Mouse (Mus musculus): ENCODE data around the gene Mael. TPM values are rescaled to one million over a fixed set of nuclear protein-coding genes. Genes with fewer than 3 reads are reported as not detected.
A peak's percentile ranks its signal among the peaks of the same experiment; 100 is the strongest.

Mael gene
- polyA plus RNA-seq, 1 experiment from 2014 or later: 0.11 TPM

DNA sequence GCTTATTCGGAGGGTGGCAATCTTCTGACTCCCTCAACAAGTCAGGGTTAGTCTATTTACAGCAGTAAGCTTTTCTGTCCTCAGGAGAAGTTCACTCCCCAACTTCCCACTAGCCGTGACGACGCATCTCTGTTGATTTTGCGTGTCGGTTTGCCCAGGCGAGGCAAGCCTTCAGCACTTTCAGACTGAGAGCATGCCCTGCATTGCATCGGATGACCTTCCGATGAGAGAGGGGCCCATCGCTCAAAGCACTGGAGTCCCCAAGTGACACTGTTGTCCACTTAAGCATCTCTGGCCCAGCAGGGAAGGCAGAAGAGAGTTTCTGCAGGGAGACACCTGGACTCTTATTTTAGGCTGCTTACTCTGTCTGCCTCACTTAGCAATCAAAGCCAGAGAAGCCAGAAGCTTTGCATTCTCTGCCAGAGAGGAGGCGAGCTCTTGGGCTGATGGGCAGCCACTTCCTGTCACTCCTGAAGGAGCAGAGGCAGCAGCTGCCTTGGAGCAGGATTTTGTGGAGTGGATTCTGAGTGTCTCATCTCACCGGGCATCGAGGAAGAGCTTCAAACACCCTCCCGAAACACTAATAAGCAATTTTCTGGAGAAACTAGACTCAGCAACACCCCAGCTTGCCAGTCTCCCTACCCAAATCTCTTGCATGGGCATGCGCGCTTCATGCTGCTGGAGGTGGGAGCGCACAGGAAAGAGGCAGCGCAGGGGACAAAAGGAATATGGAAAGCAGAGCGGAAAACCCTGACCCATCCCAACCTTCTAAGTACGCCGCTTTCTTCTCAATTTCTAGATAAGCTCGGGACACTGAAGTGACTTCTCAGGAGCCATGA, 53.9 kb downstream of the Mael start:
- DNase-seq (ENCODE audit: low spot score): peak; percentile 71
- H3K4me1 ChIP-seq: peaks cover 14% of the 10 kb centered on the region
- H3K27ac ChIP-seq: peak overlapping the region; percentile 44; the same call in 1 of the 2 replicates
- H3K27me3 ChIP-seq (ENCODE audit: insufficient read depth, poor library complexity, severe bottlenecking): no peaks in the 10 kb centered on the region
- H3K36me3 ChIP-seq: no peaks in the 10 kb centered on the region
- H3K4me3 ChIP-seq: no peak overlapping the region
- no peaks in the 10 kb centered on the region for H3K9me3 ChIP-seq
- 63% methylated on average over 22 of the region's 22 CpGs for WGBS

DNA sequence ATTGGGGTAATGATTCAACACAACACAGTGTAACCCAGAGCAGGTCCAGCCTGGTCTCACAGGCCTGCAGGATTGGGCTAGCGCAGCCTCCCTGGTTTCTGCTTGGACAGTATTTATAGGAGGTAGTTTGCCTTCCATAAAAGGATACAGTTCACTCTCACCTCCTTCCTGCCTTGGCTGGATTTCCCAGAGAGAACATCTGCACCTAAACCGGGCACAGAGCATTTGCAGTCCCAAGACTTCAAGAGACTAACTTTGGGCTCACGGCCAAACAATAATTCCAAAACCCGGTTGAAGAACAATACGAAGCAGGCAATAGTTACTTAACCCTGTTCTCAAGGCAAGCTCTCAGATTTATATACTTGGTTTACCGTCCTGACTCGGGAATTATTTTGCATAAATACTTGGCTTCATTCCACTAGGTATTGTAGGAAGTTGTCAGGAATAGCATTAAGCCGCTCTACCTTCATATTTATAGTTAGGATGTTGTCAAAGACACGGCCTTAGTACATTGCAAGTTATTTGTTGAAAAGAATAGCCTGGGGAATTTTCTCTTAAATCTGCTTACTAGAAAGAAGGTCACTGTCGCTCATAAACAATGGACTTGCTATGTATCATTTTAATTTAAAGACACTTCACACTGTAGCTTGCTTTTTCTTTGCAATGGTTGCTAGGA, 55.5 kb downstream of the Mael start:
- WGBS: 82% methylated on average over 10 of the region's 10 CpGs
- peak; percentile 67 for DNase-seq (ENCODE audit: low spot score)
- Histone ChIP-seq H3K4me3 (no peak overlapping the region), H3K36me3 (no peaks in the 10 kb centered on the region), H3K4me1 (peaks cover 14% of the 10 kb centered on the region), H3K27me3 (ENCODE audit: insufficient read depth, poor library complexity, severe bottlenecking) (no peaks in the 10 kb centered on the region), H3K9me3 (no peaks in the 10 kb centered on the region), H3K27ac (no peak overlapping the region)

DNA sequence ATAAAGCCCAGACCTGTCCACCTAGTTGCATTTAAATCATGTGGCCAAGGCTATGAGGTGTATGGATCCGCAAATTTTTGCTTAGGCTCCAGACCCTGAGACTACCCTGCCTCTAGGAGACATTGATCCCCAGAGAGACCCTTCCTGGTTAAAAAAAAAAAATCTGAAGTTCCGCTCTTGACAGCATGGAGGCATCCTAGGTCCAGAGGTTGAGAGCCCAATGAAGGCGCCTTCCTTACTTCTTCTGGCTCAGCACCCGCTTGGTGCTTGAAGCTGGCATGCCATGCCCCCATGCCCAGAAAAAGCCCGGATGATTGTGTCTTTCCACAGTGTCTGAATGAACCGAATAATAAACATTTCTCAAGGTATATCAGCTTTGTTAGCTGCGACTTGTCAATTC, 57.0 kb downstream of the Mael start:
- no peaks in the 10 kb centered on the region for H3K27me3 ChIP-seq (ENCODE audit: insufficient read depth, poor library complexity, severe bottlenecking)
- DNase-seq (ENCODE audit: low spot score): peak; percentile 3
- peaks cover 14% of the 10 kb centered on the region for H3K4me1 ChIP-seq
- WGBS: 82% methylated on average over 7 of the region's 7 CpGs
- no peaks in the 10 kb centered on the region for H3K36me3 ChIP-seq
- no peaks in the 10 kb centered on the region for H3K9me3 ChIP-seq
- no peak overlapping the region for H3K4me3 ChIP-seq
- no peak overlapping the region for H3K27ac ChIP-seq

DNA sequence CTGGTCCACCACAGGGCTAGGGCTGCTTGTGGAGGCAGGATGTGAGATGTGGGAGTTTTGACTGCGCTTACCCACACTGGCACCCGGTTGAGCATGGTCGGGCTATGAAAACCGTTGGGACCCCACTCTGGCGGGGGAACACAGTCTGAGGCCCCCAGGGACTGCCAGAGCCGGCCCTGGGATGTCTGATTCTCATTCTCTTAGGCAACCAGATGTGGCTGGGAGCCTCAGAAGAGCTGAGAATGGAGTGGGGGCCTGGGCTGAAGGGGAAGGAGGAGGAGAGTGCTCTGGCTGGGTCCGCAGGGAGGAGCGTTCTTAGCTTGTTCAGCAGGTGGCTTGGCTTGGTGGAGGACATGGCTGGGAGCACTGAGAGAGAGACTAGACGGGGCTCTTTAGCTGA, 64.9 kb downstream of the Mael start:
- no peak overlapping the region for H3K4me3 ChIP-seq
- 70% methylated on average over 9 of the region's 9 CpGs for WGBS
- H3K27me3 ChIP-seq (ENCODE audit: insufficient read depth, poor library complexity, severe bottlenecking): no peaks in the 10 kb centered on the region
- H3K4me1 ChIP-seq: no peaks in the 10 kb centered on the region
- no peaks in the 10 kb centered on the region for H3K36me3 ChIP-seq
- peak; percentile 47 for DNase-seq (ENCODE audit: low spot score)
- no peak overlapping the region for H3K27ac ChIP-seq
- no peaks in the 10 kb centered on the region for H3K9me3 ChIP-seq

DNA sequence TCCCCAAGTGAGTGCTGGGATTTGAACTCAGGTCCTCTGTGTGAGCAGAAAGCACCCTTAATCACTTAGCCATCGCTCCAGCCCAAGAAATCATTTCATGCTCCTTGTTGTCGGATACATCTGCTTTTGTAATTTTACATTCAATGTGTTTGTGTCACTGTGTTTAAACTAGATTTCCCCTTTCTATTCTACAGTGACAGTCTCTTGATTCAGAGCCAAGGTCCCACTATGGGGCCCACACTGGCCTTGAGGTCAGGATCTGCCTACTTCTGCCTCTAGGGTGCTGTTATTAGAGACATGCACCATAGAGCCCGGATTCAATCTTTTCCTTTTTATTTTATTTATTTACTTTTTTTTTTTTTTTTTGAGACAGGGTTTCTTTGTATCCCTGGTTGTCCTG, 65.6 kb downstream of the Mael start:
- Histone ChIP-seq H3K36me3 (no peaks in the 10 kb centered on the region), H3K27ac (no peak overlapping the region), H3K9me3 (no peaks in the 10 kb centered on the region), H3K27me3 (ENCODE audit: insufficient read depth, poor library complexity, severe bottlenecking) (no peaks in the 10 kb centered on the region), H3K4me1 (no peaks in the 10 kb centered on the region), H3K4me3 (no peak overlapping the region)
- 80% methylated on average over 3 of the region's 3 CpGs for WGBS
- DNase-seq (ENCODE audit: low spot score): no peak

DNA sequence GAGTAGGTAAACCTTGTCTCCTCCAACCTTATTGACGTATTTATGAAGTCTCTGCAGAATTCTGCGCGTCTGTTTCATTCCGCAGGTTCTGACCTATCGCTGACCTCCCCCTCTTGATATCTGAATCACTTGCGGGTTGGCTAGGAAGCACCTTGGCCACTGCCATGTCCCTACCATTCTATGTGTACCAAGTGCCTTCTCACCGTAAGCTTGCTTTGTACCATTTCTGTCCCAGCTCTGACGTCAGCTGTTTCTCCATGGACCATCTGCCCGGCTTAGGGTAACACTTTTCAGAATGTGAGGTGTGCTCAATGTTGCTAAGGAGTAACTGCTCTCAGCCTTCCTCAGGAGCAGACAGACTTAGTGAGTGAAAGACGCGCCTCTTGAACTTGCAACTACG, 67.7 kb downstream of the Mael start:
- no peaks in the 10 kb centered on the region for H3K9me3 ChIP-seq
- no peaks in the 10 kb centered on the region for H3K27me3 ChIP-seq (ENCODE audit: insufficient read depth, poor library complexity, severe bottlenecking)
- no peaks in the 10 kb centered on the region for H3K36me3 ChIP-seq
- 90% methylated on average over 12 of the region's 12 CpGs for WGBS
- H3K27ac ChIP-seq: no peak overlapping the region
- H3K4me1 ChIP-seq: no peaks in the 10 kb centered on the region
- no peak overlapping the region for H3K4me3 ChIP-seq
- peak; percentile 62 for DNase-seq (ENCODE audit: low spot score)

DNA sequence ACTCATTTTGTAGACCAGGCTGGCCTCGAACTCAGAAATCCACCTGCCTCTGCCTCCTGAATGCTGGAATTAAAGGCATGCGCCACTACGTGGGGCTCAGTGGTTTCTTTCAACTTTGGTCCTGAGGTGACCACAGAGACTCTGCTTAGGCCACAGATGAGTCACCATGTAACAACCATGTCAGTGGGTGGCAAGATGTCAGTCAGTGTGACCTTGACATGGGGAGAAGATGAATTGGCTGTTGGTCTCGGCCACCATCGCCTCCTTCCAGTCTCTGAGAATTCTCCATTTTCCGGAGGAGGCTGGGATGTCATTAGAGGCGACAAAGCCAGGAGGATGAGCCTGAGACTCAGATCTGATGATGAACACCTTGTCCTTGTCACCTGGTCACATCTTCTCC, 68.8 kb downstream of the Mael start:
- Histone ChIP-seq H3K36me3 (no peaks in the 10 kb centered on the region), H3K4me1 (no peaks in the 10 kb centered on the region), H3K4me3 (no peak overlapping the region), H3K27me3 (ENCODE audit: insufficient read depth, poor library complexity, severe bottlenecking) (no peaks in the 10 kb centered on the region), H3K9me3 (no peaks in the 10 kb centered on the region), H3K27ac (no peak overlapping the region)
- 96% methylated on average over 7 of the region's 7 CpGs for WGBS
- DNase-seq (ENCODE audit: low spot score): no peak

DNA sequence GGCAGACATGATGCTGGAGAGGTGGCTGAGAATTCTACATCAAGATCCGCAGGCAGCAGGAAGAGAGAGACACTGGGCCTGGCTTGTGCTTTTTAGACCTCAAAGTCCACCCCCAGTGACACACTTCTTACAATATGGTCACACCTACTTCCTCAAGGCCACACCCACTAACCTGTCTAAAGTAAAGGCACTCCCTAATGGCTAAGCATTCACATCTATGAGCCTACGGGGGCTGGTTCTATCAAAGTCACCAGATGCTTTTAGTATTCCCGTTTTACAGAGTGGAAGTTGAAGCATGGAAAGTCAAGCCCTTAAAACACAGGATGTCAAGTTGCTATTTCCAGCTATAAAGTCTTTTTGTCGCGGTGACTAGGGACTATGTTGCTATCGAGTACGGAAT, 70.5 kb downstream of the Mael start:
- no peaks in the 10 kb centered on the region for H3K36me3 ChIP-seq
- no peaks in the 10 kb centered on the region for H3K4me1 ChIP-seq
- WGBS: 86% methylated on average over 7 of the region's 7 CpGs
- H3K27ac ChIP-seq: no peak overlapping the region
- H3K4me3 ChIP-seq: no peak overlapping the region
- no peak for DNase-seq (ENCODE audit: low spot score)
- H3K9me3 ChIP-seq: no peaks in the 10 kb centered on the region
- H3K27me3 ChIP-seq (ENCODE audit: insufficient read depth, poor library complexity, severe bottlenecking): no peaks in the 10 kb centered on the region

DNA sequence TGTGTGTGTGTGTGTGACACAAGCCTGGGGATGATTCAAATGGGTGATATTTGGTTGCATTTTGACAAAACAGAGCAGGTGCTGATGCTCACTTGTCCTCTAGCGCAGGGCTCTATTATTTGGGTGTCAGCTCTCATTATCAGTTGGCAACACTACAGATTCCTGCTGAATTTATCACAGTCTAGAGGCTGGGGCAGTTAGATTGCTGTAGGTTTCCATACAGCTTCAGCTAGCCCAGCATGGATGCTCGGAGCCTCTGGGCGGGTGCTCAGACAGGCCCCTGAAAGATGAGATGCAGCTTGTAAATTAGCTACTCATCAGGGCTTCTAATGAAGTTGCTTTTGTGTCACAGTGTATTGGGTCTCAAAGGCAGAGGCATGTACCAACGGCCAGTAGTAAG, 71.1 kb downstream of the Mael start:
- no peaks in the 10 kb centered on the region for H3K4me1 ChIP-seq
- H3K4me3 ChIP-seq: no peak overlapping the region
- 87% methylated on average over 4 of the region's 4 CpGs for WGBS
- no peaks in the 10 kb centered on the region for H3K36me3 ChIP-seq
- no peak overlapping the region for H3K27ac ChIP-seq
- H3K9me3 ChIP-seq: no peaks in the 10 kb centered on the region
- DNase-seq (ENCODE audit: low spot score): no peak
- H3K27me3 ChIP-seq (ENCODE audit: insufficient read depth, poor library complexity, severe bottlenecking): no peaks in the 10 kb centered on the region

DNA sequence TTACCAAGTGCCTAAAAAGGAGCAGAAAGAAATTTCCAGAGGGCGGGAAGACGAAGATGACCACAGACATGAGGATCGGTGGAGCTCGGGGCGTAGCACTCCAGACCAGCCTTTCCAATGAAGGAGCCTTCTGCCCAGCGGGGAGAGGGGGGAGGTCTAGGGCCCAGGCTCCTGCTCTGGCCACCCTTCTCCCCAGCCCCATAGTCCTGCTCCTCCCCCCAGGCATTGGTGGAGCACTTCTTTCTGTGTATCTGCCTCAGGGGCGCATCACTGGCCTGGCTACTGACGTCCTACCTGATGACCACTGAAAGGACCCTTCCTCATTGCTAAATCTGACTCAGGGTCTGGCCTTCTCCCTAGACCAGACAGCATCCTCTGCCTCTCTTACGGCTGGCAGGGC, 73.4 kb downstream of the Mael start:
- Histone ChIP-seq H3K36me3 (no peaks in the 10 kb centered on the region), H3K4me3 (no peak overlapping the region), H3K9me3 (no peaks in the 10 kb centered on the region), H3K27ac (no peak overlapping the region), H3K4me1 (no peaks in the 10 kb centered on the region), H3K27me3 (ENCODE audit: insufficient read depth, poor library complexity, severe bottlenecking) (peaks cover 3% of the 10 kb centered on the region)
- no peak for DNase-seq (ENCODE audit: low spot score)
- WGBS: 94% methylated on average over 9 of the region's 9 CpGs

DNA sequence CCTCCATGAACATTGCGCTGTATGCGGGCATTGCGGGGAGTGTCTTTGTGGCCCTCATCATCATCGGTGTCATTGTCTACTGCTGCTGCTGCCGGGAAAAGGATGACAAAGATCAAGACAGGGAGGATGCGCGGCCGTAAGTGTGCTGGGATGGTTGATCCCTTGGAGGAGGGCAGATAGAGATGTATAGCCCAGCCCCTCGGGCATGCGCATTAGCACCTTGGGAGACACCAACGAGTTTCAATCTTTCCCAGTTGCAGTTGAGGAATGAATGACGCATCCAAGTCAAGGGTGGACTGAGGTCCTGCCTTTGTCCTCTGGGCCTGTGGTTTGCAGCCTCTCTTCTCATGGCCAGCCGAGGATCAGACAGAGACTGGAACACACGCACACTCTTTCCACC, 74.0 kb downstream of the Mael start:
- no peak overlapping the region for H3K27ac ChIP-seq
- no peak for DNase-seq (ENCODE audit: low spot score)
- WGBS: 88% methylated on average over 14 of the region's 14 CpGs
- no peak overlapping the region for H3K4me3 ChIP-seq
- no peaks in the 10 kb centered on the region for H3K4me1 ChIP-seq
- H3K9me3 ChIP-seq: no peaks in the 10 kb centered on the region
- H3K27me3 ChIP-seq (ENCODE audit: insufficient read depth, poor library complexity, severe bottlenecking): peaks cover 9% of the 10 kb centered on the region
- no peaks in the 10 kb centered on the region for H3K36me3 ChIP-seq

DNA sequence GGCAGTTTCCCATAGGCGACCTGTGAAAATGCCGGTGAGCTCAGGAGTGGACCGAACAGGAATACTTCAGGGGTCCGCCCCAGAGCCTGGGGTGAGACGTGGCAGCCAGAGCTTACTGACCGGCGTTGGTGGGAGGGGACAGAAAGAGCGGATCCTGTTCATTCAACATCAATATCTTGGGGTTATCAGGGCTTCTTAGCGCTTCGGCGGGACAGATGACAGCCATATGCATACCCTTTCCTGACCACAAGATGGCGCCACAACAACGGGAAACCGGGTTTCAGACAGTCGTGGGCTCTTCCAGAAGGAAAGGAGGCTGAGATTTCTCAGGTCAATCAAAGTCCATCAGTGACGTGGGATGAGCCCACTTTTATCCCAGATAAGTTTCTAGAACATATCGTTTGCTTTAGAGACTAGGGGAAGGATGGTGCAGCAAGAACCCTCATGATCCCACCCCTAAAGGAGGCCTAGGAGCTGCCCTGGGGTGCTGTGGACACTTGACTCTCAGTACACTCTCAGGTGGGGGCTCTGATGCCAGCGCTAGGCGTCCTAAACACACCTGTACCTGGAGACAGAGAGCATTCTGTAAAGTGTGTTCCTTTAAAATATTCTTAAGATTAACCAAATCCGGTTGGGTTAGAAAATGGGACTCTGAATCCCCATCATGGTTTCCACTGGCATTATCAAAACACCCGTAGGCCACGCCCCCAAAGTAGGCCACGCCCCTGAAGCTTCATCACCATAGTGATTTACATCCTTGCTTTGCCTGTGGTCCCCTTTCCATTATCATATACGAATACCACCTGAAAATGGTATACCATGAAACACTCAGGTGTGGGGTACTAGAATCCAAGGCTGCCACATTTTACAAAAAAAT, 77.7 kb downstream of the Mael start:
- Histone ChIP-seq H3K27ac (no peak overlapping the region), H3K36me3 (no peaks in the 10 kb centered on the region), H3K9me3 (no peaks in the 10 kb centered on the region), H3K27me3 (ENCODE audit: insufficient read depth, poor library complexity, severe bottlenecking) (peaks cover 42% of the 10 kb centered on the region), H3K4me3 (peak overlapping the region; percentile 42), H3K4me1 (no peaks in the 10 kb centered on the region)
- peak; percentile 87 for DNase-seq (ENCODE audit: low spot score)
- WGBS: 16% methylated on average over 24 of the region's 24 CpGs

DNA sequence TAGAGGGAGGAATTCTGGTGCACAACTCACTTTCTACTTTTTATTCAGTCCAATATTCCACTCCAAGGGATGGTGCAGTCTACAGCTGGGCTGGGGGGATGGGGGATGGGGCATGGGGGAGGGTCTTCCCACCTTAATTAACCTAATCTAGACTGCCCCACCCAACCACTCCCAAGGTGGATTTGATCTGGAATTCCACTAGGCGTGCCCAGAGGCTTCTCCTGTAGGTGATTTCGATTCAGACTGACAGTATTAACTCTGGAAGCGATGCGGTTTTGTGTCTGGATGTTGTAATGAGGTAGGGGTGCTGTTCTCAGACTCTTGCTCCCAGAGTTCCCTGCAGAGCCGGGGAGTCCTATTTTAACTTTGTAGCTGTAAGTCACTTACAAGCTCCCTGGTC, 78.4 kb downstream of the Mael start:
- Histone ChIP-seq H3K9me3 (no peaks in the 10 kb centered on the region), H3K4me3 (peak overlapping the region; percentile 42; the same call in 1 of the 2 replicates), H3K27me3 (ENCODE audit: insufficient read depth, poor library complexity, severe bottlenecking) (peaks cover 49% of the 10 kb centered on the region), H3K27ac (no peak overlapping the region), H3K36me3 (no peaks in the 10 kb centered on the region), H3K4me1 (no peaks in the 10 kb centered on the region)
- 44% methylated on average over 5 of the region's 5 CpGs for WGBS
- no peak for DNase-seq (ENCODE audit: low spot score)
